Mouse (Mus musculus) megakaryocyte, embryonic 14.5 days (primary cell): ENCODE results near the gene Gm42957.

Experiments
- FLI1 ChIP-seq: IDR thresholded peaks from 2 replicates; pipeline ENCODE4 v1.6.1; 2012; ENCODE audit warnings: low read length, inconsistent platforms, mixed read lengths
- GATA1 ChIP-seq: IDR thresholded peaks from 3 replicates; pipeline ENCODE4 v1.6.1; 2012; ENCODE audit warnings: mixed read lengths, low read length, inconsistent platforms, borderline replicate concordance

- TF ChIP-seq GATA1 (no peak), FLI1 (no peak)
Measured at GRCm38 (mm10) chr3:96668424-96669067, 33.3 kb downstream of the Gm42957 start.
